Mouse (Mus musculus): ENCODE results near the gene Olfr148.

Olfr148 gene

DNA sequence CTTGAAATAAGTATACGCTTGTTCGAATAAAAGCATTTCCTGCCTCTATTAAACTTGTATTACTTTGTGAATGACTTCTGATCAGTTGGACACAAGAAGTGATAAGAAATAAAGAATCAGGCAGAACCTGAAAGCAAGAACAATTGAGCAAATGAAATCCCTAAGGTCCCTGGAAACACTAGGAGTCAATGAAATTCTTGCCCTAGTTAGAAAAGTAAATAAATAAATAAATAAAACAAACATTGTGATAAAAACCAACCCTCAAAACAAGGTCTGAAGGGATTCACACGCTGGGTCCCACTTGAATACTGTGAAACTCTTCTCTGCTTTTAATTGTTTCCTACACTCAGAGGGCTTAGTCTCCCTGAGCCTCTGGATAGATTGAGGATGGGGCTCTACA, at the start of gene Olfr148:
TSS of gene Olfr148 (plus strand) at position 301 of the 400 bp plus-strand sequence.
- DNase-seq, result no peak

DNA sequence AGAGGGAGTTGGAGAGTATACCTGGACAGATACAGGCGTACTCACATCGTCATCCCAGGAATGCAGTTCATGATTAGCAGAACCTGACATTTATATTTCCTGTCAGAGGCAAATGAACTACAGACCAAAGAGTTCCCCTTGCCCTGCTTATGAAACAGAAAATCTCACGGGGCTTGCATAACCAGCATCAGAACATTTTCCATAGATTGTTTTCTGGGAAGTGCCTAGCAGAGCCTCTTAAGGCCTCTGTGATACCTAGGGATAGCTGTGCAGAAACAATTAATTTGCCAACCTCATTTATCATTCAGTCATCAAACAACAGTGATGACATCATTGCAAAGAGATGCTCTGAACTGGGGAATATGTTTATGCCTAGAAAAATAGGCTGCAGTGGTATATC, 35.0 kb upstream of the Olfr148 start, which contains the start of gene Olfr959:
TSS of gene Olfr959 (minus strand) at position 101 of the 400 bp plus-strand sequence.
- DNase-seq, result no peak

DNA sequence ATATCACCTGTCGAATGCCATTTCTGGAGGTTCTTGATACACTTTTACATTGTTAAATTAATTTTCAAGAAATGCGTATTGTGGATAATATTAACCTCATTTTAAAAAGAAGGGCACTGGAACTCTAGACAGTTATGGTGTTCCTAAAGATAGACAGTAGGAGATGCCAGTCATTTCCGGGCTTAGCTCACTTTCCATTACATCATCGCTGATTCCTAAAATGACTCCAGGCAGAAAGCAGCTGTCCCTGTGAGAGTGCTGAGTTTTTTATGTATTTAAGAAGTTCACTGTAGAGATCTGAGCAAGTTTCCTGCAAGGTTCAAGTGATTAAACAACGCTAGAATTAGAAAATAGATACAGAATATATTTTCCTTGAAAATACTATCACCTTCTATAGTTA, 33.4 kb upstream of the Olfr148 start:
- no peak for DNase-seq

DNA sequence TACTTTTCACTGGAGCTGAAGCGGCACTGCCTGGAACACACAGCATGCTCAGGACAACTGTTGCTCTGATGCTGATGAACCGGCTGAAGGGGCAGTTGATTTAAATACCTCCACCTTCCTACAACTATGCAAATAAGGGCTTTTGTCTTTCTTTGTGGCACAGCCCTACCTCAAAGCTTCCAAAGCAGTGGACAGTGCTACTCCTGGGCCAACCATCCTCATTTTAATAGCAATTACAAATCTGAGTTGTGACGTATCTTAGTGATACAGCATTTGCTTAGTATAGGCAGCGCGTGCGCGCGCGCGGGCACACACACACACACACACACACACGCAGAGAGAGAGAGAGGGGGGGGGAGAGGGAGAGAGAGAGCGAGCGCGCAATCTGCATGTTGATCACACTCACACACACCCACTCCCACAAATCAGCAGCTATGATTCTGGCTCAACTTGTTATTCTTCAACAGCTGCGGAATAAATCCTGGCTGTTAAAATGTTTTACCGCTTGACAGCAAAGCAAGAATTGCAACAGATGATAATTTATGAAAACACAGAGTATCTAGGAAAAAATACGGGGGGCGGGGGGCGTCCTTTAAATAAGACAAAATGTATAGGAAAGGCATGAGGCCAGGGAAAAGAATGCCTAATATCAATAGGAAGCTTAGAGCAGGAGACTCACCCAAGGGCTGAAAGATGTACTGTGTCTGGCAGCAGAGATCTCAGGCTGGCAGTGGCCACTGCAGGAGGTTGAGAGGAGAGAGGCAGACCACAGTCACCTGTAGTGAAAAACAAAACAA, 7.7 kb upstream of the Olfr148 start:
- no peak for DNase-seq

DNA sequence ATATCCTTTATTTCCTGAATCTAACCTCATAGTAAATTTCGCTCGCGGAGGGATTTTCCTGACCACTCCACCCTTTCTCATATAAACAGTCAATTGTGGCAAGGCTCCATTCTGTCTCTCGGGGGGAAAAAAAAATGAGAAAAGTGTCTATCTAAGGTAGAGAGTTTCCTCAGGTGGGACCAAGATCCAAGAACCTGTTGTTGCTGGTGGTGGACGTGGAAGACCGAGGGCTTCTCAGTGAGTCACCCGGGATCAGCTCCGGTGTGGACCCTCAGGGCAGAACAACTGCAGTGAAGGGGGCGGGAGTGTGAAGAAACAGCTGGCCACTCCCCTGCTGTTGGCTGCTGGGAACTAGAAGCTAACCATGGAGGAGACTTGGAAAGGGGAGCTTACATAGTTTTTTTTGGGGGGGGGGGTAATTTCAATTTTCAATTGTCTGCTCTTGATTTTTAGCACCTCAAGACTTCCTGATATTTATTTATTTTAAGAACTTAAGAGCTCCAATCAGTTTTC, 7.1 kb upstream of the Olfr148 start:
- DNase-seq, result no peak

DNA sequence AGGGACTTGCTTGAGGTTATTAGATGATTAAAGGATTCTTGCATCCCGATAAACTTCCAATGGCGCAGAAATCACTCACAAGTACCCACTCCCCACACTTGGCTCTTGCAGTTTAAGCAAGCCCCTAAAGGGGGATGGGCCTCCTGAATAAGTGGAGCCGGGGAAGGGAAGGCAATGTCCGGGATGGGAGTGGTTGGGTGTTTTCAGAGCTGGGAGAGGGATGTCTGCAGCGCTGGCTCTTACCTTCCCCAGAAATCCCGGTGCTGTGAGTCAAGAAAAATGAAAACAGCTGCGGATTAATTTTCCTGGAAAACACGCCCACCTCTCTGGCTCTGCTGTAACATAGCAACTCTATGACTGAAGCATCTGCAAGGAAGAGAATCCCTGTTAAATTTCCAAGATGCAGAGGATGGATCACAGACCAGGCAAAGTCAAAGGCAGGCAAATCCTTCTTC, 6.4 kb upstream of the Olfr148 start, which contains the start of gene AW551984:
TSS of gene AW551984 (minus strand) at position 405 of the 455 bp plus-strand sequence.
- DNase-seq, result no peak

DNA sequence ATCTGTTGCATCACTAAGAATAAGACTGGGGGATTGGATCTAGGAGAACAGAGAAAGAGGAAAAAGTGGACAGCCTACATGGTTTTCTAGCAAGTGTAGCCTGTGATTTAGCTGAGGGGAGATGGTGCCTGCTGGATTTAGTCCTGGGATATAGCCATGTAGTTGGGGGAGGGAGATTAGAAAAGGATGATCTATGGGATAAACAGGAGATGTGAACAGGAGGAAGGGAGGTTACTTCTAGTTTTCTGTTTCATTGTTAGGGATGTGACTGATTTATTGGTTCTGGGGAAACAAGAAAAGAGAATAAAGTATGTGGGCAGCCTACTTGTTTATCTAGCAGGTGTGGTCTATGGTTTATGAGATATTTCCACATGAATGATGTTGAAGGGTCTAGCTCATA, 2.0 kb upstream of the Olfr148 start:
- no peak for DNase-seq

DNA sequence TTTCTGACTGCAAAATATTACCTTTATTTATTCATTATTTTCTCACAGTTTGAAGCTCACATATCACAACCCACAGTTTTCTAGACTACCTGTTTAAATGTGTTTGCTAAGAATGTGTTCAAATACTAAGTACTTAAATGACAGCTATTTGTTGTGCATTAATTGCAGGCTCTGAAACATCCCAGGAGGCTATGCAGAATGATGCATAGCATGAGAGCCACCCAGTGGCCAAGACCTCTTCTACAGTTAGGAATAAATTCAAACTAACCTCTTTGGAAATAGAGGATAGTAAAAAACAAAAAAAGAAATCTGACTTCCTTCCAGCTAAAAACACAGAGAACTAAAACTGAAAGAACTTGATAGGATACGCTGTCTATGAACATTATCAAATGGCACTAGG, 1.5 kb downstream of the Olfr148 start:
- DNase-seq, result no peak

DNA sequence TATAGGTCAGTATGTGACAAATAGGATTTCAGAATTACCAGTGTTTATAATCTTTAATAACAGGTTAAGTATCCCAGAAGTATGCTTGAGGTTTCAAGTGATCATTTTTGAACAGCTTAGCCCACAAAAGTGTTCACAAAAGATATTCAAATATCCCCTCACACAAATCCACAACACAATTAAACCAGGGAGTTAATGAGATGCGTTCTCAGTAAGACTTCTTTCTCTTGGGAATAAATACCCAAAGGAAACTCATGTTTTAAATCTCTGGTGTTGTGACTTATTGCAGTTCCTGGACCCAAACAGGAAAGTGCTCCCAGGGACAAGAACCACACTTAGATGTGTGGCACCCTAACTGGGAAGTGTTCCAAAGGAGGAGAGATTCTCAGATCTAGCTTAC, 10.6 kb downstream of the Olfr148 start, which contains the start of gene Olfr960:
TSS of gene Olfr960 (plus strand) at position 301 of the 400 bp plus-strand sequence.
- no peak for DNase-seq

DNA sequence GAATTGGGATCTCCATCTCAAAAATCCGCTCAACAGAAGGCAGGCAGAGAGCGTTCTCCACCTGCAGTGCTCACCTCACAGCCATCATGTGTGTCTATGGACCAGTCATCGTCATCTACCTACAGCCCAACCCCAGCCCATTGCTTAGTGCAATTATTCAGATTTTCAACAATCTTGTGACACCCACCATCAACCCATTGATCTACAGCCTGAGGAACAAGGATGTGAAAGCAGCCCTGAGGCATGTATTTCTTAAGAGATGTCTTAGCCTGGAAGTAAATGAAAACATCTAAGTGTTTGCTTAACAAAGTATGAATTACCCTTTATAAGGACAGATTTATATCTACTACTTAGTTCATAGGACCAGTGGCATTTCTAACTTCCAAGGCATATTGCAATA, 13.3 kb downstream of the Olfr148 start:
- DNase-seq, result no peak

DNA sequence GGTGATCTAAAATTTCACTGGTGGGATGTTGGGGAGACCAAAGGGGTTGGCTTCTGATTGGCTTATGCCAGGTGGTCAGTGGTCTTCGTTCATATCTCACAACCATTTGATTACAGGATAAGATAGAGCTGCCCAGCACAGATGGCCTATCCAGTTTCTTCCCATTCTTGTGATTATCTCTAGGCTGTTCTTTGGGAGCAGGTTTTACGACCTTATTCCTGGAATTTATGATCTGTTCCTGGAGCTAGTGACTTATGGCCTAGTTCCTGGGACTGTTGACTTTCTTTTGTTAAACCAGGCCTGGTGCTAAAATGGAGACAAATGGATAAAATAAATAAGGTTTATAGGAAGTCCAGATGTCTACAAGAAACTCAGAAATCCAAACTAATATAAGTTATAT, 14.3 kb downstream of the Olfr148 start:
- no peak for DNase-seq

DNA sequence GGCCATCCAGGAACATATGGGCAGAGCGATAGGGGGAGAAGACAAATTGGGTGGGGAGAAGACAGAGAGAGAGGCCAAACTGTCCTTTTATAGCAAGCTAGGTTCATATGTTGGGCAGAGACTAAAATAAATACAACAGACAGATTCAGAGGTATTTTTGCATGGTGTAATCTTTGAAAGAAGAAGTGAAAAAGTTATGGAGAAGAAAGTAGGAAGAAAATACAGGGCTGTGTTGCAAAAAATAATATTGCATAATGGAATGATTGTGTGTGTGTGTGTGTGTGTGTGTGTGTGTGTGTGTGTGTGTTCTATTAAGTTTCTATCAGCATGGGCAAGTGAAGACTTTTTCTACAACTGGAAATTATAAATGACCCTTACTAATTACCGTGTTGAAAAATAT, 18.6 kb downstream of the Olfr148 start:
- DNase-seq, result no peak

DNA sequence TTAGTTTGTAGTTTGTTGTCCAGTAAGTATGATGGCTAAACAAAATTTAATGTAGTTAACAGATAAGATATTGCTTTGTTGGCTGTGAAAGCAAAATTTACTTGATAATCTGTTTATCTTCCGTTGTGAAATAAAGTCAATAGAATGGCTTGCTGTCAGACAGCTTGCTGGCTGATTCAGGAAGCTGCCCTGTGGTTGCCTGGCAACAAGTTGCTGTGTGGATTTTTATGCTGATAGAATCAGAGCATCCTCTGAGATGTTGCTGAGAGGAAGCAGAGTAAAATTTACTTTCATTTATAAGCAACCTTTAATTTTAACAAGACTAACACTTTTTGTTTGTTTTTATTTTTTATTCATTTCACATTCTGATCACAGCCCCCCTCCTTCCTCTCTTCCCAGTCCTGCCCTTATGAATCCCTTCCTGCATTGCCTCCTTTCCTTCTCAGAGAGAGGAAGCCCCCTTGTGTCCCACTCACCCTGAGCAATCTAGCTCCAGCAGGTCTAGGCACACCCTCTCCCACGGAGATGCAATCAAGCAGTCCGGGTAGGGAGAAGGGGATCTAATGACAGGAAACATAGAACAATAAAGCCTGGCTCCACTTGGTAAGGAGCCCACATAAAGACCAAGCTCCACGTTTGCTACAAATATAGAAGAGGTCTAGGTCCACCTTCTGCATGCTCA, 23.6 kb downstream of the Olfr148 start:
- DNase-seq, result no peak

DNA sequence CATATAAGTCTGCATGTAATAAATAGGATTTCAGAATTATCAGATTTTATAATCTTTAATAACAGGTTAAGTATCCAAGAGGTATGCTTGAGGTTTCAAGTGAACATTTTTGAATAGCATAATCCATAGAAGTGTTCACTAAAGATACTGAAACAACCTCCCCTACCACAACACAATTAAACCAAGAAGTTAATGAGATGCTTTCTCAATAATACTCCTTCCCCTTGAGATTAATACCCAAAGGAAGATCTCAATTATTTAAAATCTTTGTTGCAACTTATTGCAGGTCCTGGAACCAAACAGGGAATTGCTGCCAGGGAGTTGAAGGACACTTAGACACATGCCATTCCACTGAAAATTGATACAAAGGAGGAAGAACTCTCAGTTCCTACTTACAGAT, 34.3 kb downstream of the Olfr148 start, which contains the start of gene Olfr961:
TSS of gene Olfr961 (plus strand) at position 301 of the 400 bp plus-strand sequence.
- DNase-seq, result no peak

DNA sequence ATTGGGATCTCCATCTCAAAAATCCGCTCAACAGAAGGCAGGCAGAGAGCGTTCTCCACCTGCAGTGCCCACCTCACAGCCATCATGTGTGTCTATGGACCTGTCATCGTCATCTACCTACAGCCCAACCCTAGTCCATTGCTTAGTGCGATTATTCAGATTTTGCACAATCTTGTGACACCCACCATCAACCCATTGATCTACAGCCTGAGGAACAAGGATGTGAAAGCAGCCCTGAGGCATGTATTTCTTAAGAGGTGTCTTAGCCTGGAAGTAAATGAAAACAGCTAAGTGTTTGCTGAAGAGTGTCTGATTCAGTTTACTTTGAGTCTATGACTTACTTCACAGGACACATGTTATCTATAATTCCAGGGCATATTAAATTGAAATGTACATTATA, 36.9 kb downstream of the Olfr148 start:
- DNase-seq, result no peak

DNA sequence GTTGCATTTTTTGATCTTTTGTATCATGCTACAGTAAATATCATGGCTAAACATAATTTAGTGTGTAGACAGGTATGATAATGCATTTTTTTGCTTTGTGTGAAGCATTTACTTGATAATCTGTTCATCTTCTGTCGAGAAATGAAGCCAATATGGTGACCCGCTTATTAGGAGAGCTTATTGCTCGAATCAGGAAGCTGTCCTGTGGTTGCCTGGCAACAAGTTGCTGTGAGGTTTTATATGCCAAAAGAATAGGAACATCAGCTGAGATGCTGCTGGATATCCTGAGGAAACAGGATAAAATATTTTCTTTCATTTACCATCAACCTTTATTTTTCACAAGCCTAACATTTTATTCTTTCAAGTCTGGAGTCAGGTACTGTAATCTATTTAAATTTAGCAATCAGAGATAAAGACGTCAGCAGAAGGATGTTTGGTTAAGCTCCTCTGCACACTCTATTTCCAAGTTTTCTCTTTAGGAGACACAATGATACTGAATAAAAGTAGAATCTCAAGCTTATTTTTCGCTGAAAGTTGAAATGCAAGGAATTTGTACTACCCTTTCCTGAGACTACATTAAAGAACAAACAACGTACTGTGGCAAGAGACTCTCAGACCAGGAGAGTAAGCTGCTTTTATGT, 44.4 kb downstream of the Olfr148 start:
- DNase-seq, result no peak
